Mouse (Mus musculus) mouse trophoblast stem cell (cell line): Measurements from ENCODE around the gene Gm16223.

ENCODE experiments used
- in situ Hi-C, 2 experiments: fragments of 300-500 bp; cut with MseI, MboI; formaldehyde crosslinking; loops; 2 replicates in 1 of 2; 3 replicates in 1 of 2; pipeline ENCODE4 v1.15.1; 2025

The Gm16223 gene

DNA sequence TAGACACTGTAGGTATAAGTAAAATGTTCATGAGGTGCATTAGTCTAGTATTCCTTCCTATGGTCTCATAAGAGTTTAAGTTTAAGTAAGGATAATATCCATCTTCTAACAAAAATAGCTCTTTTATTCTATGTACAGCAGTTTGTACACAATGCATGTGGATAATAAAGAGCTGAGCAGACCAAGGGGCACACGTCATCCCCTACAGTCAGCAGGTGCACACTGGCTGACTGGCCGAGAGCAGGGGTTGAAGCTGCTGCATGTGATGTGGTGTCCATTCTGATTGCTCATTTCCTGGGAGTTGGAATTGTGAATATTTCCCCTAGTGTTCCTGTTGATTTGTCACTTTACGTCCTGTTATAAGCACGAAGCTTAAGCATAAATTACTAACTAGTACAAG is 144.6 kb downstream of the Gm16223 start:
- in situ Hi-C loops, result no loop called here

GRCm38 (mm10) chr5:42224840-42225239 is 157.1 kb downstream of the Gm16223 start:
- in situ Hi-C loops, result no loop called here

DNA sequence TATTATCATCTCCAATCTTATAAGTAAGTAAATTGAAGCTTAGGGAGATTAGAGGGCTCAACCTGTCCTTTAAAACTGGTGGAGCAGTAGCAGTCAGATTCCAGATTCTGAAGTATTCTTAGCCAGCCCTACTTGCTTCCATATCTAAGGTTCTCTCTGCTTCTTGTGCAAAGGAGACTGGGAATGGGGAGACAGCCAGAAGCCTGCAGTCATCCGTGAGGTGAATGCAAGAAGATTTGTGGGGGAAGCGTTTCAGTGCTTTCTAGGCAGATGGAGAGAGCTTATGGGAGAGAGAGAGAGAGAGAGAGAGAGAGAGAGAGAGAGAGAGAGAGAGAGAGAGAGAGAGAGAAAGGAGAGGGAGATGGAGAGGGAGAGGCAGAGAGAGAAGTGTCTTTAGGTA is 160.9 kb downstream of the Gm16223 start:
- in situ Hi-C loops, result no loop called here

DNA sequence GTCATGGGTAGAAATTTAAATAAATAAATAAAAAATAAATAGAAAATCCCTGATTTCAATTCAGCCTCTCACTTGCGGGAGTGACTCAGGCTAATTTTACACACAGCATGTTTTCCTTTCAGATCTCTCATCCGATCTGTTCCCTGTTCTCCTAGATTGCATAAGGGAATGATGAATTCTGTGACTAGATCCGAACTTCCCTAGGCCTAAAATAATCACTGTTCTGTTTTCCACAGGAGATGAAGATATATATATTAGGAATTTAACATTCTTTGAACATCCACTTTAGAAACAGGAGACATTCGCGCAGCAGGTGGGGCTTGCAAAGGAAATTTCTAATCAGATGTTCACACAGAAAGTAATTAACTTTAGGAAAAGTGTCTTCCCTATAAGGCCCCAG is 171.5 kb downstream of the Gm16223 start:
- in situ Hi-C loops, result no loop called here

- in situ Hi-C loops, result no loop called here
Measured at GRCm38 (mm10) chr5:42239806-42240205, 172.0 kb downstream of the Gm16223 start.

GRCm38 (mm10) chr5:42250376-42250775 is 182.6 kb downstream of the Gm16223 start:
- in situ Hi-C loops, result no loop called here
